Mouse (Mus musculus): ENCODE results near the gene Lcmt1. TPM values are rescaled to one million over a fixed set of nuclear protein-coding genes. Genes with fewer than 3 reads are reported as not detected.

Gene Lcmt1
- polyA plus RNA-seq, 1 experiment from 2014 or later, result 62.0 TPM

- H3K4me3 ChIP-seq (replicated peaks), result no peak overlapping the region
- H3K27me3 ChIP-seq, result no peaks in the 10 kb centered on the region
- H3K27ac ChIP-seq, result no peak overlapping the region
- no peaks in the 10 kb centered on the region for H3K4me1 ChIP-seq
- ATAC-seq (ENCODE audit: low FRiP score), result no peak
- no peaks in the 10 kb centered on the region for H3K9me3 ChIP-seq
- H3K36me3 ChIP-seq (replicated peaks), result peaks cover 29% of the 10 kb centered on the region
- WGBS, result 87% methylated on average over 3 of the region's 3 CpGs
- no peak overlapping the region for H3K4me2 ChIP-seq
- H3K9ac ChIP-seq, result no peak overlapping the region
Observed at GRCm38 (mm10) chr7:123412143-123412542, 42.6 kb downstream of the Lcmt1 start.

GRCm38 (mm10) chr7:123416803-123417202 is 47.2 kb downstream of the Lcmt1 start:
- ATAC-seq (ENCODE audit: low FRiP score), result no peak
- H3K4me3 ChIP-seq (replicated peaks), result no peak overlapping the region
- peaks cover 34% of the 10 kb centered on the region for H3K36me3 ChIP-seq (replicated peaks)
- 87% methylated on average over 4 of the region's 4 CpGs for WGBS
- no peaks in the 10 kb centered on the region for H3K9me3 ChIP-seq
- no peaks in the 10 kb centered on the region for H3K4me1 ChIP-seq
- no peak overlapping the region for H3K27ac ChIP-seq
- no peaks in the 10 kb centered on the region for H3K27me3 ChIP-seq
- H3K4me2 ChIP-seq, result no peak overlapping the region
- no peak overlapping the region for H3K9ac ChIP-seq

- H3K4me1 ChIP-seq, result no peaks in the 10 kb centered on the region
- ATAC-seq (ENCODE audit: low FRiP score), result no peak
- H3K4me2 ChIP-seq, result no peak overlapping the region
- no peak overlapping the region for H3K27ac ChIP-seq
- H3K36me3 ChIP-seq (replicated peaks), result peaks cover 36% of the 10 kb centered on the region
- H3K27me3 ChIP-seq, result no peaks in the 10 kb centered on the region
- 73% methylated on average over 3 of the region's 3 CpGs for WGBS
- H3K9me3 ChIP-seq, result no peaks in the 10 kb centered on the region
- H3K9ac ChIP-seq, result no peak overlapping the region
- H3K4me3 ChIP-seq (replicated peaks), result no peak overlapping the region
Observed at GRCm38 (mm10) chr7:123417661-123418060, 48.1 kb downstream of the Lcmt1 start.

GRCm38 (mm10) chr7:123419984-123420383 is 50.4 kb downstream of the Lcmt1 start:
- no peak overlapping the region for H3K4me2 ChIP-seq
- no peak overlapping the region for H3K4me3 ChIP-seq (replicated peaks)
- H3K4me1 ChIP-seq, result no peaks in the 10 kb centered on the region
- ATAC-seq (ENCODE audit: low FRiP score), result no peak
- H3K27ac ChIP-seq, result no peak overlapping the region
- 95% methylated on average over 4 of the region's 4 CpGs for WGBS
- H3K9me3 ChIP-seq, result no peaks in the 10 kb centered on the region
- peaks cover 43% of the 10 kb centered on the region for H3K36me3 ChIP-seq (replicated peaks)
- no peaks in the 10 kb centered on the region for H3K27me3 ChIP-seq
- no peak overlapping the region for H3K9ac ChIP-seq

- Histone ChIP-seq H3K36me3 (replicated peaks) (peaks cover 41% of the 10 kb centered on the region), H3K9me3 (no peaks in the 10 kb centered on the region), H3K4me2 (no peak overlapping the region), H3K9ac (no peak overlapping the region), H3K27me3 (no peaks in the 10 kb centered on the region), H3K27ac (no peak overlapping the region), H3K4me3 (replicated peaks) (no peak overlapping the region), H3K4me1 (no peaks in the 10 kb centered on the region)
- WGBS, result 93% methylated on average over 3 of the region's 3 CpGs
- ATAC-seq (ENCODE audit: low FRiP score), result no peak
Observed at GRCm38 (mm10) chr7:123421958-123422357, 52.4 kb downstream of the Lcmt1 start.

- 95% methylated on average over 6 of the region's 6 CpGs for WGBS
- H3K27ac ChIP-seq, result no peak overlapping the region
- H3K4me1 ChIP-seq, result no peaks in the 10 kb centered on the region
- no peak for ATAC-seq (ENCODE audit: low FRiP score)
- no peak overlapping the region for H3K4me3 ChIP-seq (replicated peaks)
- H3K27me3 ChIP-seq, result no peaks in the 10 kb centered on the region
- no peak overlapping the region for H3K9ac ChIP-seq
- no peak overlapping the region for H3K4me2 ChIP-seq
- H3K9me3 ChIP-seq, result no peaks in the 10 kb centered on the region
- peaks cover 48% of the 10 kb centered on the region for H3K36me3 ChIP-seq (replicated peaks)
Observed at GRCm38 (mm10) chr7:123424281-123424680, 54.7 kb downstream of the Lcmt1 start.

- no peak for ATAC-seq (ENCODE audit: low FRiP score)
- Histone ChIP-seq H3K4me3 (replicated peaks) (no peak overlapping the region), H3K27ac (no peak overlapping the region), H3K27me3 (no peaks in the 10 kb centered on the region), H3K9me3 (no peaks in the 10 kb centered on the region), H3K36me3 (replicated peaks) (peaks cover 52% of the 10 kb centered on the region), H3K9ac (no peak overlapping the region), H3K4me1 (no peaks in the 10 kb centered on the region), H3K4me2 (no peak overlapping the region)
- WGBS, result 88% methylated on average over 6 of the region's 6 CpGs
Observed at GRCm38 (mm10) chr7:123425134-123425757, 55.7 kb downstream of the Lcmt1 start.

- H3K9me3 ChIP-seq, result no peaks in the 10 kb centered on the region
- H3K4me1 ChIP-seq, result no peaks in the 10 kb centered on the region
- peaks cover 37% of the 10 kb centered on the region for H3K36me3 ChIP-seq (replicated peaks)
- no peak for ATAC-seq (ENCODE audit: low FRiP score)
- H3K27me3 ChIP-seq, result no peaks in the 10 kb centered on the region
- H3K4me3 ChIP-seq (replicated peaks), result no peak overlapping the region
- H3K9ac ChIP-seq, result no peak overlapping the region
- no peak overlapping the region for H3K4me2 ChIP-seq
- H3K27ac ChIP-seq, result no peak overlapping the region
- WGBS, result 90% methylated on average over 8 of the region's 8 CpGs
Observed at GRCm38 (mm10) chr7:123429624-123430410, 60.2 kb downstream of the Lcmt1 start.

GRCm38 (mm10) chr7:123430411-123430705 is 60.8 kb downstream of the Lcmt1 start:
- no peak overlapping the region for H3K4me3 ChIP-seq (replicated peaks)
- H3K36me3 ChIP-seq (replicated peaks), result peaks cover 37% of the 10 kb centered on the region
- H3K9ac ChIP-seq, result no peak overlapping the region
- H3K4me1 ChIP-seq, result no peaks in the 10 kb centered on the region
- H3K27me3 ChIP-seq, result no peaks in the 10 kb centered on the region
- 92% methylated on average over 4 of the region's 4 CpGs for WGBS
- H3K4me2 ChIP-seq, result no peak overlapping the region
- H3K9me3 ChIP-seq, result no peaks in the 10 kb centered on the region
- H3K27ac ChIP-seq, result no peak overlapping the region
- ATAC-seq (ENCODE audit: low FRiP score), result no peak

GRCm38 (mm10) chr7:123431206-123431605 is 61.6 kb downstream of the Lcmt1 start:
- Histone ChIP-seq H3K4me2 (no peak overlapping the region), H3K36me3 (replicated peaks) (peaks cover 37% of the 10 kb centered on the region), H3K27me3 (no peaks in the 10 kb centered on the region), H3K4me1 (no peaks in the 10 kb centered on the region), H3K9me3 (no peaks in the 10 kb centered on the region), H3K27ac (no peak overlapping the region), H3K9ac (no peak overlapping the region), H3K4me3 (replicated peaks) (no peak overlapping the region)
- 84% methylated on average over 4 of the region's 4 CpGs for WGBS
- ATAC-seq (ENCODE audit: low FRiP score), result no peak

GRCm38 (mm10) chr7:123442079-123442478 is 72.5 kb downstream of the Lcmt1 start:
- Histone ChIP-seq H3K4me1 (no peaks in the 10 kb centered on the region), H3K27me3 (no peaks in the 10 kb centered on the region), H3K9ac (no peak overlapping the region), H3K27ac (no peak overlapping the region), H3K36me3 (replicated peaks) (no peaks in the 10 kb centered on the region), H3K4me2 (no peak overlapping the region), H3K9me3 (peaks cover 4% of the 10 kb centered on the region; the same call in 1 of the 2 replicates), H3K4me3 (replicated peaks) (no peak overlapping the region)
- 75% methylated on average over 1 of the region's 1 CpGs for WGBS
- no peak for ATAC-seq (ENCODE audit: low FRiP score)

GRCm38 (mm10) chr7:123448794-123449193 is 79.2 kb downstream of the Lcmt1 start:
- no peak for ATAC-seq (ENCODE audit: low FRiP score)
- Histone ChIP-seq H3K36me3 (replicated peaks) (no peaks in the 10 kb centered on the region), H3K9me3 (no peaks in the 10 kb centered on the region), H3K9ac (no peak overlapping the region), H3K27ac (no peak overlapping the region), H3K27me3 (no peaks in the 10 kb centered on the region), H3K4me1 (no peaks in the 10 kb centered on the region; the same call in 1 of the 2 replicates), H3K4me2 (no peak overlapping the region), H3K4me3 (replicated peaks) (no peak overlapping the region)
- WGBS, result 94% methylated on average over 2 of the region's 2 CpGs

GRCm38 (mm10) chr7:123449676-123450075 is 80.1 kb downstream of the Lcmt1 start:
- H3K9me3 ChIP-seq, result no peaks in the 10 kb centered on the region
- no peak overlapping the region for H3K4me3 ChIP-seq (replicated peaks)
- ATAC-seq (ENCODE audit: low FRiP score), result no peak
- H3K4me2 ChIP-seq, result no peak overlapping the region
- no peaks in the 10 kb centered on the region for H3K27me3 ChIP-seq
- H3K9ac ChIP-seq, result no peak overlapping the region
- H3K4me1 ChIP-seq, result no peaks in the 10 kb centered on the region; the same call in 1 of the 2 replicates
- H3K27ac ChIP-seq, result no peak overlapping the region
- 73% methylated on average over 10 of the region's 10 CpGs for WGBS
- no peaks in the 10 kb centered on the region for H3K36me3 ChIP-seq (replicated peaks)

Data from forebrain, embryonic 12.5 days (tissue).